Mouse (Mus musculus) heart, adult 2 months (tissue): ENCODE results near the gene Sesn1.

ENCODE experiments used
- CTCF ChIP-seq: fragments of 200-600 bp; IDR thresholded peaks from 2 replicates; pipeline ENCODE4 v1.8.1; 2022; ENCODE audit warnings: antibody characterized with exemption, mild to moderate bottlenecking, moderate library complexity
- POLR2A ChIP-seq: fragments of 200-500 bp; IDR thresholded peaks from 2 replicates; pipeline ENCODE4 v1.6.1; 2011; ENCODE audit warnings: mild to moderate bottlenecking, low read depth, low read length, control low read depth; ENCODE audit not compliant: insufficient read depth

- TF ChIP-seq POLR2A (no peak), CTCF (no peak)
Measured at GRCm38 (mm10) chr10:41847737-41848136, 38.0 kb downstream of the Sesn1 start.
